In genomic region chr4:82393021-82393420, GRCm38 (mm10) we compare ENCODE assay signal across 11 mouse cellular contexts.
DNase-seq lines count a peak whose midpoint lies in the region; ATAC-seq and TF ChIP-seq lines count a peak whose summit lies in the region.
"Had no signal": no experiment of that assay in that cellular context is flagged by ENCODE, and none has a peak within 500 bp of the region (broad histone marks: within the 10 kb centered on the region; RNA-seq: fewer than 3 reads in every experiment).

No protein-coding gene starts in this region.

- no peaks in the 10 kb centered on the region for H3K9me3 ChIP-seq in embryonic facial prominence, embryonic 13.5 days
- H3K9me3 ChIP-seq in liver, embryonic 12.5 days (replicated peaks), result no peaks in the 10 kb centered on the region
- no peaks in the 10 kb centered on the region for H3K9me3 ChIP-seq in hindbrain, embryonic 13.5 days

- H3K27me3 ChIP-seq in embryonic facial prominence, embryonic 13.5 days, result no peaks in the 10 kb centered on the region
- H3K27me3 ChIP-seq in liver, embryonic 12.5 days (replicated peaks), result no peaks in the 10 kb centered on the region
- H3K27me3 ChIP-seq in hindbrain, embryonic 13.5 days, result no peaks in the 10 kb centered on the region

- peak overlapping the region; percentile 12; the same call in 1 of the 2 replicates for H3K27ac ChIP-seq in layer of hippocampus, adult 2 months
- peak overlapping the region; percentile 88 for H3K27ac ChIP-seq in embryonic facial prominence, embryonic 13.5 days
- H3K27ac ChIP-seq in liver, embryonic 12.5 days, result peak overlapping the region; percentile 25; the same call in 1 of the 2 replicates
- H3K27ac ChIP-seq in hindbrain, embryonic 13.5 days, result no peak overlapping the region

- peaks cover 39% of the 10 kb centered on the region for H3K4me1 ChIP-seq in embryonic facial prominence, embryonic 13.5 days
- H3K4me1 ChIP-seq in liver, embryonic 12.5 days, result peaks cover 3% of the 10 kb centered on the region; the same call in 1 of the 2 replicates
- H3K4me1 ChIP-seq in hindbrain, embryonic 13.5 days (replicated peaks), result peaks cover 10% of the 10 kb centered on the region; the same call in 1 of the 2 replicates

- H3K9ac ChIP-seq in embryonic facial prominence, embryonic 13.5 days, result 0 out of 2 replicates have a peak overlapping the region, but pooled peaks have one; percentile 32
- H3K9ac ChIP-seq in liver, embryonic 12.5 days, result no peak overlapping the region
- no peak overlapping the region for H3K9ac ChIP-seq in hindbrain, embryonic 13.5 days

- no peak for DNase-seq in layer of hippocampus, adult 2 months (ENCODE audit: low spot score in 2 of 2)
- no peak for DNase-seq in layer of hippocampus, postnatal 14 days (ENCODE audit: low spot score in 2 of 2)
- DNase-seq in kidney, adult 18-20 months, result peak; percentile 62
- no peak for DNase-seq in c-Kit-positive CD71-positive TER-119-positive erythroid progenitor cells, embryonic 14.5 days (ENCODE audit: low spot score)
- no peak for DNase-seq in embryo, embryonic 11 days
- DNase-seq: cerebellum, adult 2 months; heart, postnatal 10 days; retina, postnatal 1 day had no signal

- no peak for TF ChIP-seq CTCF in layer of hippocampus, adult 2 months (conservative IDR thresholded peaks at IDR 0.05)

- WGBS in embryonic facial prominence, embryonic 13.5 days, result 50% methylated on average over 4 of the region's 4 CpGs
- WGBS in liver, embryonic 12.5 days (ENCODE audit: insufficient replicate concordance), result 56% methylated on average over 4 of the region's 4 CpGs
- 83% methylated on average over 4 of the region's 4 CpGs for WGBS in hindbrain, embryonic 13.5 days

- ATAC-seq in embryonic facial prominence, embryonic 13.5 days (ENCODE audit: insufficient number of reproducible peaks, insufficient read depth, low FRiP score, low TSS enrichment, low read depth), result no peak
- peak; percentile 54; the same call in 1 of the 2 replicates for ATAC-seq in liver, embryonic 12.5 days
- ATAC-seq in hindbrain, embryonic 13.5 days (ENCODE audit: low FRiP score), result no peak

- no peak overlapping the region for H3K4me3 ChIP-seq in layer of hippocampus, adult 2 months
- no peak overlapping the region for H3K4me3 ChIP-seq in embryonic facial prominence, embryonic 13.5 days
- H3K4me3 ChIP-seq in liver, embryonic 12.5 days, result no peak overlapping the region
- no peak overlapping the region for H3K4me3 ChIP-seq in hindbrain, embryonic 13.5 days

- 0 out of 2 replicates have a peak, but pooled peaks cover 6% of the 10 kb centered on the region for H3K36me3 ChIP-seq in embryonic facial prominence, embryonic 13.5 days
- no peaks in the 10 kb centered on the region for H3K36me3 ChIP-seq in liver, embryonic 12.5 days
- H3K36me3 ChIP-seq in hindbrain, embryonic 13.5 days, result no peaks in the 10 kb centered on the region

- peak overlapping the region; percentile 44 for H3K4me2 ChIP-seq in embryonic facial prominence, embryonic 13.5 days
- no peak overlapping the region for H3K4me2 ChIP-seq in liver, embryonic 12.5 days
- no peak overlapping the region for H3K4me2 ChIP-seq in hindbrain, embryonic 13.5 days
